Mouse (Mus musculus) stomach, embryonic 16.5 days (tissue): ENCODE data around the gene Aldh3a1. TPM values are rescaled to one million over a fixed set of nuclear protein-coding genes. Genes with fewer than 3 reads are reported as not detected.
"Not testable (repeated sequence)": the region's sequence is repeated elsewhere in the genome, so short reads cannot be mapped to it uniquely, and the experiment has no call there.

Source experiments
- ATAC-seq: fragments of 200-750 bp; cut with Nextera tagmentation; 2 replicates; pipeline ENCODE4 v1.8.0; 2017; ENCODE audit warnings: moderate number of reproducible peaks, moderate TSS enrichment; ENCODE audit not compliant: insufficient read depth, low FRiP score
- H3K27ac ChIP-seq: fragments of 300-500 bp; sonication (generic); 2 replicates; pipeline ENCODE4 v1.5.1; 2014; ENCODE audit warnings: low read length
- H3K27me3 ChIP-seq: fragments of 300-500 bp; sonication (generic); 2 replicates; pipeline ENCODE4 v1.6.1; 2014; ENCODE audit warnings: low read length, control low read depth, mixed read lengths; ENCODE audit not compliant: control insufficient read depth, insufficient read depth
- H3K36me3 ChIP-seq: fragments of 300-500 bp; sonication (generic); 2 replicates; pipeline ENCODE4 v1.6.1; 2014; ENCODE audit warnings: low read length; ENCODE audit not compliant: control insufficient read depth, insufficient read depth
- H3K4me1 ChIP-seq: fragments of 300-500 bp; sonication (generic); 2 replicates; pipeline ENCODE4 v1.6.1; 2014; ENCODE audit warnings: low read length, control low read depth, mixed read lengths; ENCODE audit not compliant: control insufficient read depth, insufficient read depth
- H3K4me2 ChIP-seq: fragments of 300-500 bp; sonication (generic); 2 replicates; pipeline ENCODE4 v1.6.1; 2014; ENCODE audit warnings: low read depth, low read length, mixed read lengths
- H3K4me3 ChIP-seq: fragments of 300-500 bp; sonication (generic); replicated peaks from 2 replicates; pipeline ENCODE4 v1.5.1; 2014; ENCODE audit warnings: mild to moderate bottlenecking, low read length
- H3K9ac ChIP-seq: fragments of 300-500 bp; sonication (generic); 2 replicates; pipeline ENCODE4 v1.6.1; 2014; ENCODE audit warnings: low read length
- H3K9me3 ChIP-seq: fragments of 300-500 bp; sonication (generic); replicated peaks from 2 replicates; pipeline ENCODE4 v1.6.1; 2016; ENCODE audit warnings: low read length, control low read depth; ENCODE audit not compliant: control insufficient read depth
- WGBS: fragments of 180-500 bp; shearing (Covaris S2); extraction: QIAGEN DNeasy Blood & Tissue Kit; methylation state at CpG from one replicate; pipeline ENCODE4 v1.1.7; 2014; 5-methylcytosine and 5-hydroxymethylcytosine counted together
- polyA plus RNA-seq: library from polyadenylated mRNA; unstranded; fragments of >200 nt; fragmentation: Nextera tagmentation; extraction: Ambion mirVana; gene quantifications from 2 replicates; pipeline ENCODE4 v1.2.1, GENCODE M21; 2015

Aldh3a1 gene
- polyA plus RNA-seq, 1 experiment from 2014 or later, result 0.32 TPM

DNA sequence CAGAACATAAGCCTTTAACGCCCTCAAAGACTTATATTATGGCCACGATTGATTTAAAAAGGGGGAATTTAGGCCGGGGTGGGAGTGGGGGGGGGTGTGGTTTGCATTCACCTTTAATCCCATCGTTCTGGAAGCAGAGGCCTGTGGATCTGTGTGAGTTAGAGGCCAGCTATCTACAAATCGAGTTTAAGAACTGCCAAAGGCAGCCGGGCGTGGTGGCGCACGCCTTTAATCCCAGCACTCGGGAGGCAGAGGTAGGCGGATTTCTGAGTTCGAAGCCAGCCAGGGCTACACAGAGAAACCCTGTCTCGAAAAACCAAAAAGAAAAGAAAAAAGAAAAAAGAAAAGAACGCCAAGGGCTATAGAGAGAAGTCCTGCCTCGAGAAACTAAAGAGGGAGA is 33.9 kb upstream of the Aldh3a1 start:
- not testable (repeated sequence) for H3K27me3 ChIP-seq, H3K9me3 ChIP-seq, H3K36me3 ChIP-seq, H3K27ac ChIP-seq, ATAC-seq
- H3K4me2 ChIP-seq, result peak overlapping the region; percentile 58
- H3K4me1 ChIP-seq, result peaks cover 11% of the 10 kb centered on the region; the same call in 1 of the 2 replicates
- H3K4me3 ChIP-seq, result peak overlapping the region; percentile 99
- peak overlapping the region; percentile 38; the same call in 1 of the 2 replicates for H3K9ac ChIP-seq
- WGBS, result 39% methylated on average over 15 of the region's 15 CpGs

GRCm38 (mm10) chr11:61174291-61174820 is 33.0 kb upstream of the Aldh3a1 start:
- WGBS, result under 1% methylated on average over 28 of the region's 28 CpGs
- H3K27ac ChIP-seq, result peak overlapping the region; percentile 99
- H3K4me2 ChIP-seq, result peak overlapping the region; percentile 58
- H3K9ac ChIP-seq, result peak overlapping the region; percentile 100
- peak overlapping the region; percentile 99 for H3K4me3 ChIP-seq
- H3K36me3 ChIP-seq, result no peaks in the 10 kb centered on the region
- H3K4me1 ChIP-seq, result peaks cover 11% of the 10 kb centered on the region; the same call in 1 of the 2 replicates
- H3K27me3 ChIP-seq, result no peaks in the 10 kb centered on the region
- ATAC-seq, result peak; percentile 14
- no peaks in the 10 kb centered on the region for H3K9me3 ChIP-seq

DNA sequence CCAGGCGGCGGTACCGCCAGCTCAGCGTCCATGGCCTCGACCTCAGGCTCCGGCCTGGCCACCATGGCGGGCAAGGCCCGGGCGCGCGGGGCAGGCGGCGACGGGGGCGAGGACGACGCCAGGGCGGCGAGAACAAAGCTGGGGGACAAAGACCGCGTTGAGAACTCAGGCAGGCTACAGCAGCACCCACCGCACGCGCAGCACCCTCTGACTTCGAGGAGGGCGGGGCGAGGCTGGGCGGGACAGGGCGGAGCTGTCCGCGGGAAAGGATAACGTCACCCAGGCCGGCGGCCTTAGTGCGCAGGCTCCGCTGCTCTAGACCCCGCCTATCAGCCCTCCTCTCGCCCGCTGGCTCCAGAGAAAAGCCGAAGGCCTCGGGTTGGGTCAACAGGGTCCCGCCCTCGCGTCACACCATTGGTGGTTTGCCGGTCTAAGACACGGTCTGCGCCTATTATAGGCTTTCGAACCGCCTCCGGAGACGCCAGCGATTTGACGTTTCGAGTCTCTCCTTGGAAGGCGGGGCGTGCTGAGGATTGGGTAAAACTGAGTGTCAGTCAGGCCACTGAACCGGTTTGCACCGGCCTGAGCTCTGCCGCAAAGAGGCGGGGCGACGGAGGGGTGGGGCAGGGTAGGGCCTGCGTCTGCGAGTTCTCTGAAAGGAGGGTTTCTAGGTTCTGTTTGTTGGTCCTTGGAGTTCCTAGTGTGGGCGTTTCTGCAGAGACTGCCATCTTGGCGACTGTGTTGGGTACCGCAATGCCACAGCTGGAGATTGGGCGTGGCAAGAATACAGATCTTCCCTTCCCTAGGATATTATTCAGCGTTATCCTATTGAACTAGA is 32.3 kb upstream of the Aldh3a1 start, which contains the start of gene Usp22:
Usp22 (minus strand) TSS at position 235 of the 838 bp plus-strand sequence.
- peaks cover 11% of the 10 kb centered on the region; the same call in 1 of the 2 replicates for H3K4me1 ChIP-seq

GRCm38 (mm10) chr11:61175778-61176177 is 31.6 kb upstream of the Aldh3a1 start:
- H3K27ac ChIP-seq, result 0 out of 2 replicates have a peak overlapping the region, but pooled peaks have one; percentile 21
- no peaks in the 10 kb centered on the region for H3K27me3 ChIP-seq
- no peaks in the 10 kb centered on the region for H3K9me3 ChIP-seq
- WGBS, result 69% methylated on average over 5 of the region's 5 CpGs
- no peaks in the 10 kb centered on the region for H3K36me3 ChIP-seq
- no peak overlapping the region for H3K9ac ChIP-seq
- no peak for ATAC-seq
- no peak overlapping the region for H3K4me3 ChIP-seq
- H3K4me2 ChIP-seq, result peak overlapping the region; percentile 52; the same call in 1 of the 2 replicates
- H3K4me1 ChIP-seq, result peaks cover 11% of the 10 kb centered on the region; the same call in 1 of the 2 replicates

More for the DNA sequence above, 32.3 kb upstream of the Aldh3a1 start, which contains the start of gene Usp22:
- peak; percentile 98 for ATAC-seq
- Histone ChIP-seq H3K9ac (peak within 1 kb of the TSS; percentile 100), H3K27ac (peak within 1 kb of the TSS; percentile 99), H3K4me2 (peak within 1 kb of the TSS; percentile 58), H3K27me3 (no peaks in the 10 kb centered on the region), H3K36me3 (no peaks in the 10 kb centered on the region), H3K4me3 (peak within 1 kb of the TSS; percentile 99), H3K9me3 (no peaks in the 10 kb centered on the region)
- WGBS, result under 1% methylated on average over 69 of the region's 69 CpGs

DNA sequence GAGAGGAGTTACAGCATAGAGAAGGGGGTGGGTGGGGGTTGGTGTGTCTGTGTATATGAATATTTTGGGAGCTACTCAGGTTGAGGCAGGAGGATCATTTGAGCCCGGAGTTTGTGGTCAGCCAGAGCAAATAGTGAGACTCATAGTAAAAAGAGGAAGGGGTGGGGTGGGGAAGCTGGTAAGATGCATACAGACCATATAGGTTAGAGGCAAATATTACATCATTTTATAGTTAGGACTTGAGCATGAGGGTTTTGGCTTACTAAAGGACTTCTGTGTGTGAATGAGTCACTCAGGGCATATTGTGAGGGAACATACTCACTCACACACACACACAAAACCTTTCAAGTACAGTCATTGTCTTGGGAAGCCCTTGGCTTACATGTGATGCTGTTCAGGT is 31.0 kb upstream of the Aldh3a1 start:
- Histone ChIP-seq H3K4me2 (no peak overlapping the region), H3K36me3 (no peaks in the 10 kb centered on the region), H3K4me1 (peaks cover 11% of the 10 kb centered on the region; the same call in 1 of the 2 replicates), H3K4me3 (no peak overlapping the region), H3K27me3 (no peaks in the 10 kb centered on the region), H3K9ac (no peak overlapping the region), H3K27ac (0 out of 2 replicates have a peak overlapping the region, but pooled peaks have one; percentile 21), H3K9me3 (no peaks in the 10 kb centered on the region)
- ATAC-seq, result no peak
- WGBS, result 78% methylated on average over 1 of the region's 1 CpGs

DNA sequence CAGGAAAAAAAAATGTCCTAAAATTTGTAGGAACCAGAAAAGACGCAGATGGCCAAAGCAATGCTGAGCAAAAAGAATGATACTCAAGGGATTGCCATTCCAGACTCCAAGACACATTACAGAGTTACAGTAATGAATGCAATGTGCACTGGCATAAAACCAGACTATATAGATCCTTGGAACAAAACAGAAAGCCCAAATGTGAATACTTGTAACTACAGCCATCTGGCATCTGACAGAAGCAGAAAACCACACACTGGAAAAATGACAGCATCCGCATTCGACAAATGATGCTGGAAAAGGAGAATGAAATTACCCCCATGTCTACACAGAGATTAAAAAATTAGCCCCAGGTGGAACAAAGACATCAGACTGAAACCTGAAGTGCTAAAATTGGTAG is 27.0 kb upstream of the Aldh3a1 start:
- H3K27me3 ChIP-seq, result no peaks in the 10 kb centered on the region
- no peak overlapping the region for H3K4me2 ChIP-seq
- no peaks in the 10 kb centered on the region for H3K36me3 ChIP-seq
- no peaks in the 10 kb centered on the region for H3K4me1 ChIP-seq
- no peak overlapping the region for H3K27ac ChIP-seq
- no peak overlapping the region for H3K9ac ChIP-seq
- H3K9me3 ChIP-seq, result no peaks in the 10 kb centered on the region
- H3K4me3 ChIP-seq, result no peak overlapping the region
- ATAC-seq, result no peak
- WGBS, result 88% methylated on average over 3 of the region's 3 CpGs

DNA sequence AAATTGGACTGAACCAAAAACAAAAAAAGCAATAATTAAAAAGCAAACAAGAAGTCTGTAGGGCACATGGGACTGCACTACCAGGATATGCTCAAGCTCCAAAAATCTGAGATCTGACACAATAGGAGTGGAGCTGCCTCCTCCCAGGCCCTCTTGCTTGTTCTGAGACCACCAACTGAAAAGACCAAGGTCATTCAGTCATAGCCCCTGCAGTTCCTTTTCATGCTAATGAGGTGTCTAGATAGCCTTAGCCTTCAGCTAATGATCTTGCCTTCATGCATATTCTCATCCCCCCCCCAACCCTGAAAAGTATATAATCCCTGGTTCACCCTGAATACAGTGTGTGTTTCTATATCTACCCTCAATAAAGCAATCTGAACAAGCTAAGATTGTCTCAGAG is 25.7 kb upstream of the Aldh3a1 start:
- no peak overlapping the region for H3K4me3 ChIP-seq
- H3K4me1 ChIP-seq, result no peaks in the 10 kb centered on the region
- H3K27me3 ChIP-seq, result no peaks in the 10 kb centered on the region
- no peaks in the 10 kb centered on the region for H3K9me3 ChIP-seq
- no peaks in the 10 kb centered on the region for H3K36me3 ChIP-seq
- no peak overlapping the region for H3K27ac ChIP-seq
- ATAC-seq, result no peak
- no peak overlapping the region for H3K9ac ChIP-seq
- no peak overlapping the region for H3K4me2 ChIP-seq

GRCm38 (mm10) chr11:61183820-61184219 is 23.5 kb upstream of the Aldh3a1 start:
- no peak for ATAC-seq

GRCm38 (mm10) chr11:61190776-61191175 is 16.6 kb upstream of the Aldh3a1 start:
- ATAC-seq, result no peak
- H3K4me1 ChIP-seq, result no peaks in the 10 kb centered on the region
- no peaks in the 10 kb centered on the region for H3K9me3 ChIP-seq
- H3K27ac ChIP-seq, result no peak overlapping the region
- H3K9ac ChIP-seq, result no peak overlapping the region
- no peak overlapping the region for H3K4me3 ChIP-seq
- 71% methylated on average over 2 of the region's 2 CpGs for WGBS
- no peaks in the 10 kb centered on the region for H3K27me3 ChIP-seq
- H3K4me2 ChIP-seq, result no peak overlapping the region
- H3K36me3 ChIP-seq, result no peaks in the 10 kb centered on the region

More at GRCm38 (mm10) chr11:61183820-61184219, 23.5 kb upstream of the Aldh3a1 start:
- no peaks in the 10 kb centered on the region for H3K9me3 ChIP-seq
- no peak overlapping the region for H3K4me2 ChIP-seq
- H3K9ac ChIP-seq, result no peak overlapping the region
- no peaks in the 10 kb centered on the region for H3K4me1 ChIP-seq
- H3K36me3 ChIP-seq, result no peaks in the 10 kb centered on the region
- no peak overlapping the region for H3K4me3 ChIP-seq
- no peaks in the 10 kb centered on the region for H3K27me3 ChIP-seq
- no peak overlapping the region for H3K27ac ChIP-seq
- WGBS, result 84% methylated on average over 1 of the region's 1 CpGs
